Mouse (Mus musculus) cerebellum, adult 2 months (tissue): ENCODE data around the gene Emc6.

Experiments
- CTCF ChIP-seq: fragments of 200-500 bp; IDR thresholded peaks from 2 replicates; pipeline ENCODE4 v1.5.1; 2011; ENCODE audit warnings: low read depth, mild to moderate bottlenecking, control low read depth, low read length, moderate library complexity, borderline replicate concordance; ENCODE audit not compliant: insufficient read depth
- POLR2A ChIP-seq: fragments of 200-500 bp; IDR thresholded peaks from 2 replicates; pipeline ENCODE4 v1.6.1; 2011; ENCODE audit warnings: low read length, control low read depth, borderline replicate concordance; ENCODE audit not compliant: insufficient read depth

GRCm38 (mm10) chr11:73159957-73160810 is 16.7 kb downstream of the Emc6 start, which contains the start of gene P2rx5:
- TF ChIP-seq CTCF, result no peak
- TF ChIP-seq POLR2A, result no peak
